Mouse (Mus musculus) CH12.LX (cell line): ENCODE measurements around the gene Lipc. TPM values are rescaled to one million over a fixed set of nuclear protein-coding genes. Genes with fewer than 3 reads are reported as not detected.
A peak's percentile ranks its signal among the peaks of the same experiment; 100 is the strongest.

Experiments
- DNase-seq: peaks from one replicate; pipeline ENCODE4 v3.0.0-alpha.2; 2013; ENCODE audit errors: extremely low read depth
- H3K27ac ChIP-seq: 2 replicates; pipeline ENCODE4 v1.5.1; 2012; ENCODE audit warnings: low read depth, mild to moderate bottlenecking, control low read depth, moderate library complexity; ENCODE audit not compliant: insufficient read depth
- H3K27me3 ChIP-seq: replicated peaks from 2 replicates; pipeline ENCODE3; 2012; ENCODE audit warnings: inconsistent platforms
- H3K36me3 ChIP-seq, 2 experiments: replicated peaks in 1 of 2; 2 replicates each; pipeline versions ENCODE3 to v1.6.1; 2012; ENCODE audit warnings: inconsistent platforms in 1 of 2, low read length in 1 of 2, mild to moderate bottlenecking in 1 of 2, mixed read lengths in 1 of 2, moderate library complexity in 1 of 2; ENCODE audit not compliant: control insufficient read depth in 1 of 2, insufficient read depth in 1 of 2
- H3K4me1 ChIP-seq, 2 experiments: 2 replicates each; pipeline ENCODE4 v1.6.1; 2012; ENCODE audit warnings: inconsistent platforms in 1 of 2, moderate library complexity in 1 of 2; ENCODE audit not compliant: insufficient read depth in 2 of 2, control insufficient read depth in 1 of 2
- H3K4me2 ChIP-seq: 2 replicates; pipeline ENCODE4 v1.6.1; 2012; ENCODE audit warnings: low read depth, mild to moderate bottlenecking, control low read depth; ENCODE audit not compliant: poor library complexity, insufficient read depth, severe bottlenecking
- H3K4me3 ChIP-seq, 3 experiments: fragments of 150-350 bp in 1 of 3; sonication (generic) in 1 of 3; replicated peaks in 1 of 3; 2 replicates each; pipeline versions ENCODE3 to v1.5.1; 2011 to 2012; ENCODE audit warnings: low read depth in 2 of 3, low read length in 2 of 3, mild to moderate bottlenecking in 2 of 3, moderate library complexity in 2 of 3, control low read depth in 1 of 3, improper control_type of control experiment in 1 of 3, inconsistent platforms in 1 of 3, mixed read lengths in 1 of 3; ENCODE audit not compliant: poor library complexity in 1 of 3
- H3K79me2 ChIP-seq: replicated peaks from 2 replicates; pipeline ENCODE4 v1.6.1; 2012; ENCODE audit warnings: mild to moderate bottlenecking, moderate library complexity; ENCODE audit not compliant: control insufficient read depth, poor library complexity, insufficient read depth, severe bottlenecking; ENCODE audit errors: extremely low read depth
- H3K9ac ChIP-seq: 2 replicates; pipeline ENCODE4 v1.6.1; 2012; ENCODE audit warnings: low read depth, mild to moderate bottlenecking, control low read depth, moderate library complexity; ENCODE audit not compliant: insufficient read depth
- H3K9me3 ChIP-seq: replicated peaks from 2 replicates; pipeline ENCODE3; 2012; ENCODE audit warnings: low read length, inconsistent platforms, mixed read lengths
- BHLHE40 ChIP-seq: IDR thresholded peaks from 2 replicates; pipeline ENCODE4 v1.6.1; 2011; ENCODE audit warnings: mild to moderate bottlenecking, low read depth, low read length, improper control_type of control experiment
- CTCF ChIP-seq, 2 experiments: IDR thresholded peaks in 1 of 2; conservative IDR thresholded peaks in 1 of 2; 2 replicates each; pipeline ENCODE4 v1.5.1; 2011 to 2012; ENCODE audit warnings: low read depth in 2 of 2, low read length in 2 of 2, improper control_type of control experiment in 1 of 2, inconsistent platforms in 1 of 2, mild to moderate bottlenecking in 1 of 2, moderate library complexity in 1 of 2
- E2F4 ChIP-seq: IDR thresholded peaks from 2 replicates; pipeline ENCODE4 v1.6.1; 2011; ENCODE audit warnings: low read depth, low read length, improper control_type of control experiment; ENCODE audit not compliant: insufficient replicate concordance
- EP300 ChIP-seq: IDR thresholded peaks from 2 replicates; pipeline ENCODE4 v1.6.1; 2011; ENCODE audit warnings: low read length, improper control_type of control experiment
- GABPA ChIP-seq: IDR thresholded peaks from 2 replicates; pipeline ENCODE4 v1.6.1; 2012; ENCODE audit warnings: low read depth, low read length, improper control_type of control experiment, inconsistent platforms; ENCODE audit not compliant: insufficient replicate concordance
- HCFC1 ChIP-seq: IDR thresholded peaks from 2 replicates; pipeline ENCODE4 v1.6.1; 2012; ENCODE audit warnings: low read depth, mild to moderate bottlenecking, inconsistent platforms, low read length, improper control_type of control experiment
- IRF4 ChIP-seq: IDR thresholded peaks from 2 replicates; pipeline ENCODE4 v1.6.1; 2014; ENCODE audit warnings: low read depth, mild to moderate bottlenecking, inconsistent platforms, low read length, improper control_type of control experiment
- JUN ChIP-seq: IDR thresholded peaks from 2 replicates; pipeline ENCODE4 v1.6.1; 2011; ENCODE audit warnings: low read depth, mild to moderate bottlenecking, low read length, improper control_type of control experiment, moderate library complexity; ENCODE audit not compliant: insufficient read depth
- KAT2A ChIP-seq: IDR thresholded peaks from 2 replicates; pipeline ENCODE4 v1.6.1; 2012; ENCODE audit warnings: low read length, improper control_type of control experiment, inconsistent platforms; ENCODE audit not compliant: insufficient replicate concordance
- MAFK ChIP-seq: IDR thresholded peaks from 2 replicates; pipeline ENCODE4 v1.6.1; 2011; ENCODE audit warnings: low read length, improper control_type of control experiment; ENCODE audit not compliant: insufficient replicate concordance
- MAZ ChIP-seq: IDR thresholded peaks from 2 replicates; pipeline ENCODE4 v1.6.1; 2012; ENCODE audit warnings: low read depth, mild to moderate bottlenecking, inconsistent platforms, low read length, improper control_type of control experiment, moderate library complexity
- MEF2A ChIP-seq: IDR thresholded peaks from 2 replicates; pipeline ENCODE4 v1.6.1; 2014; ENCODE audit warnings: low read depth, mild to moderate bottlenecking, inconsistent platforms, low read length, improper control_type of control experiment, borderline replicate concordance
- PAX5 ChIP-seq: IDR thresholded peaks from 2 replicates; pipeline ENCODE4 v1.6.1; 2012; ENCODE audit warnings: low read length, inconsistent platforms, mixed read lengths
- POLR2A ChIP-seq: IDR thresholded peaks from 2 replicates; pipeline ENCODE4 v1.6.1; 2011; ENCODE audit warnings: low read depth, mild to moderate bottlenecking, improper control_type of control experiment, low read length
- RAD21 ChIP-seq: IDR thresholded peaks from 2 replicates; pipeline ENCODE4 v1.6.1; 2011; ENCODE audit warnings: low read depth, mild to moderate bottlenecking, low read length, improper control_type of control experiment, moderate library complexity
- SMC3 ChIP-seq: IDR thresholded peaks from 2 replicates; pipeline ENCODE4 v1.6.1; 2011; ENCODE audit warnings: low read depth, low read length, improper control_type of control experiment
- TCF12 ChIP-seq: IDR thresholded peaks from 2 replicates; pipeline ENCODE4 v1.6.1; 2014; ENCODE audit warnings: low read depth, mild to moderate bottlenecking, inconsistent platforms, low read length, improper control_type of control experiment
- UBTF ChIP-seq: IDR thresholded peaks from 2 replicates; pipeline ENCODE4 v1.6.1; 2012; ENCODE audit warnings: low read depth, mild to moderate bottlenecking, inconsistent platforms, low read length, improper control_type of control experiment, moderate library complexity
- USF1 ChIP-seq: IDR thresholded peaks from 2 replicates; pipeline ENCODE4 v1.6.1; 2014; ENCODE audit warnings: low read depth, mild to moderate bottlenecking, inconsistent platforms, low read length, improper control_type of control experiment
- ZC3H11A ChIP-seq: IDR thresholded peaks from 2 replicates; pipeline ENCODE4 v1.6.1; 2012; ENCODE audit warnings: low read depth, mild to moderate bottlenecking, inconsistent platforms, low read length, improper control_type of control experiment
- ZMIZ1 ChIP-seq: IDR thresholded peaks from 2 replicates; pipeline ENCODE4 v1.6.1; 2012; ENCODE audit warnings: low read depth, mild to moderate bottlenecking, inconsistent platforms, low read length, improper control_type of control experiment
- ZNF384 ChIP-seq: IDR thresholded peaks from 2 replicates; pipeline ENCODE4 v1.6.1; 2012; ENCODE audit warnings: low read depth, low read length, improper control_type of control experiment, inconsistent platforms
- dilution Hi-C: fragments of 300-500 bp; cut with MboI; formaldehyde crosslinking; loops from 2 replicates; pipeline ENCODE4 v1.14.3; 2020; ENCODE audit warnings: low sequenced_read_pairs; ENCODE audit not compliant: extremely low pct_unique_long_range_greater_than_20kb, extremely low pct_ligation_motif_present
- in situ Hi-C: fragments of 300-500 bp; cut with MboI; formaldehyde crosslinking; loops from 3 replicates; pipeline ENCODE4 v1.14.3; 2019; ENCODE audit warnings: low sequenced_read_pairs, low pct_ligation_motif_present, low pct_unique_long_range_greater_than_20kb, mixed read lengths
- polyA plus RNA-seq: library from polyadenylated mRNA; unstranded; fragments of >175 nt; gene quantifications from 2 replicates; pipeline ENCODE4 v1.2.1, GENCODE M21; 2012; ENCODE audit warnings: low read depth; ENCODE audit not compliant: insufficient read length
- total RNA-seq, 2 experiments: library from RNA; depleted of rRNA; stranded (reverse); fragments of 300-350 nt in 1 of 2; fragments of >200 nt in 1 of 2; gene quantifications; 2 replicates each; pipeline ENCODE4 v1.2.3; 2012 to 2014

The Lipc gene
- total and polyA plus RNA-seq, 3 experiments: 5.2 to 24.5 (median 8.6) TPM

GRCm38 (mm10) chr9:70838132-70838911 is 113.7 kb downstream of the Lipc start:
- H3K27ac ChIP-seq: no peak overlapping the region
- in situ Hi-C loops: no loop called here
- H3K9ac ChIP-seq: no peak overlapping the region

GRCm38 (mm10) chr9:70834730-70835154 is 117.3 kb downstream of the Lipc start:
- Histone ChIP-seq H3K4me3 (no peak overlapping the region), H3K36me3 (no peaks in the 10 kb centered on the region), H3K27me3 (no peaks in the 10 kb centered on the region), H3K4me1 (peaks cover 39 to 72% of the 10 kb centered on the region in 2 experiments), H3K27ac (no peak overlapping the region), H3K79me2 (no peaks in the 10 kb centered on the region), H3K9ac (no peak overlapping the region), H3K9me3 (peaks cover 7% of the 10 kb centered on the region), H3K4me2 (no peak overlapping the region)
- TF ChIP-seq PAX5 (no peak), UBTF (no peak), ZNF384 (no peak), BHLHE40 (no peak), GABPA (no peak), SMC3 (no peak), ZC3H11A (no peak), MAZ (no peak), MAFK (no peak), HCFC1 (no peak), POLR2A (no peak)
- dilution Hi-C loops: no loop called here
- in situ Hi-C loops: no loop called here
- DNase-seq: no peak

More at GRCm38 (mm10) chr9:70838132-70838911, 113.7 kb downstream of the Lipc start:
- peaks cover 22 to 51% of the 10 kb centered on the region in 2 experiments for H3K4me1 ChIP-seq
- no peak for TF ChIP-seq ZMIZ1
- TF ChIP-seq IRF4: peak; percentile 71
- TF ChIP-seq KAT2A: no peak
- no peak for TF ChIP-seq E2F4
- TF ChIP-seq MAFK: no peak
- peak; percentile 23; the same call in 1 of the 2 replicates for TF ChIP-seq JUN
- no peak for TF ChIP-seq CTCF (conservative IDR thresholded peaks at IDR 0.05 in 1 of 2, IDR thresholded peaks at IDR 0.05 in 1 of 2; ENCODE audit: low read depth in 2 of 2, low read length in 2 of 2)
- TF ChIP-seq RAD21: no peak
- no peak for TF ChIP-seq GABPA
- no peak for TF ChIP-seq USF1
- TF ChIP-seq TCF12: no peak
- peak; percentile 76 for TF ChIP-seq EP300
- TF ChIP-seq MEF2A: no peak
- DNase-seq: peak; percentile 74
- no peaks in the 10 kb centered on the region for H3K27me3 ChIP-seq
- no peak overlapping the region for H3K4me3 ChIP-seq
- H3K36me3 ChIP-seq: no peaks in the 10 kb centered on the region
- H3K9me3 ChIP-seq: peaks cover 14% of the 10 kb centered on the region
- no peaks in the 10 kb centered on the region for H3K79me2 ChIP-seq
- dilution Hi-C loops: no loop called here
- H3K4me2 ChIP-seq: peak overlapping the region; percentile 4; the same call in 1 of the 2 replicates
